Mouse (Mus musculus) bone marrow, adult 2 months (tissue): ENCODE measurements at regions not wholly inside any gene's neighbourhood (a gene's known extent, or its start where the extent isn't known, plus 50 kb on each side); places are given as distances from the start of the nearest gene placed in this dataset.

Source experiments
- CTCF ChIP-seq: fragments of 200-500 bp; IDR thresholded peaks from 2 replicates; pipeline ENCODE4 v1.5.1; 2011; ENCODE audit warnings: low read length, control low read depth; ENCODE audit not compliant: control insufficient read depth, insufficient read depth
- POLR2A ChIP-seq: fragments of 200-500 bp; IDR thresholded peaks from 2 replicates; pipeline ENCODE4 v1.6.1; 2011; ENCODE audit warnings: low read depth, mild to moderate bottlenecking, control low read depth, low read length, borderline replicate concordance; ENCODE audit not compliant: control insufficient read depth

GRCm38 (mm10) chr2:79025678-79026077, 157.8 kb downstream of the Ube2e3 start:
- no peak for TF ChIP-seq CTCF
- TF ChIP-seq POLR2A, result no peak
